Mouse (Mus musculus) hindbrain, postnatal 0 days (tissue): ENCODE results near the gene Plin1. TPM values are rescaled to one million over a fixed set of nuclear protein-coding genes. Genes with fewer than 3 reads are reported as not detected.
A peak's percentile ranks its signal among the peaks of the same experiment; 100 is the strongest.

Experiments used
- ATAC-seq: fragments of 200-750 bp; cut with Nextera tagmentation; 2 replicates; pipeline ENCODE4 v1.8.0; 2017; ENCODE audit warnings: mild to moderate bottlenecking, moderate TSS enrichment, moderate library complexity
- DNase-seq: peaks from one replicate; pipeline ENCODE4 v3.0.0-alpha.2; 2015; ENCODE audit warnings: low spot score
- H3K27ac ChIP-seq: fragments of 300-500 bp; sonication (generic); 2 replicates; pipeline ENCODE4 v1.5.1; 2014; ENCODE audit warnings: mild to moderate bottlenecking
- H3K27me3 ChIP-seq: fragments of 300-500 bp; sonication (generic); 2 replicates; pipeline ENCODE4 v1.6.1; 2014; ENCODE audit warnings: low read length, mixed read lengths; ENCODE audit not compliant: insufficient read depth
- H3K36me3 ChIP-seq: fragments of 300-500 bp; sonication (generic); 2 replicates; pipeline ENCODE4 v1.6.1; 2014; ENCODE audit warnings: low read length, mixed read lengths; ENCODE audit not compliant: insufficient read depth
- H3K4me1 ChIP-seq: fragments of 300-500 bp; sonication (generic); 2 replicates; pipeline ENCODE4 v1.6.1; 2014; ENCODE audit warnings: antibody characterized with exemption, low read length, mixed read lengths; ENCODE audit not compliant: insufficient read depth
- H3K4me2 ChIP-seq: fragments of 300-500 bp; sonication (generic); 2 replicates; pipeline ENCODE4 v1.6.1; 2014; ENCODE audit warnings: low read depth, mild to moderate bottlenecking, low read length, moderate library complexity, mixed read lengths
- H3K4me3 ChIP-seq: fragments of 300-500 bp; sonication (generic); 2 replicates; pipeline ENCODE4 v1.5.1; 2014; ENCODE audit warnings: low read length
- H3K9ac ChIP-seq: fragments of 300-500 bp; sonication (generic); replicated peaks from 2 replicates; pipeline ENCODE4 v1.6.1; 2014; ENCODE audit warnings: mild to moderate bottlenecking, low read length, moderate library complexity, mixed read lengths
- H3K9me3 ChIP-seq: fragments of 300-500 bp; sonication (generic); 2 replicates; pipeline ENCODE4 v1.6.1; 2016; ENCODE audit warnings: low read length, mixed read lengths
- CTCF ChIP-seq: IDR thresholded peaks from 2 replicates; pipeline ENCODE4 v1.5.1; 2016; ENCODE audit warnings: antibody characterized with exemption, control low read depth, low read depth
- WGBS: fragments of 180-500 bp; shearing (Covaris S2); extraction: QIAGEN DNeasy Blood & Tissue Kit; methylation state at CpG from one replicate; pipeline ENCODE4 v1.1.7; 2014; 5-methylcytosine and 5-hydroxymethylcytosine counted together
- polyA plus RNA-seq: library from polyadenylated mRNA; unstranded; fragments of >200 nt; fragmentation: Nextera tagmentation; extraction: Ambion mirVana; gene quantifications from 2 replicates; pipeline ENCODE4 v1.2.1, GENCODE M21; 2015
- total RNA-seq: library from RNA; depleted of rRNA; stranded (reverse); fragments of >200 nt; gene quantifications from 2 replicates; pipeline ENCODE4 v1.2.3, GENCODE M21; 2014

Gene Plin1
- total and polyA plus RNA-seq, 2 experiments from 2014 or later: 0.21 to 0.33 TPM

DNA sequence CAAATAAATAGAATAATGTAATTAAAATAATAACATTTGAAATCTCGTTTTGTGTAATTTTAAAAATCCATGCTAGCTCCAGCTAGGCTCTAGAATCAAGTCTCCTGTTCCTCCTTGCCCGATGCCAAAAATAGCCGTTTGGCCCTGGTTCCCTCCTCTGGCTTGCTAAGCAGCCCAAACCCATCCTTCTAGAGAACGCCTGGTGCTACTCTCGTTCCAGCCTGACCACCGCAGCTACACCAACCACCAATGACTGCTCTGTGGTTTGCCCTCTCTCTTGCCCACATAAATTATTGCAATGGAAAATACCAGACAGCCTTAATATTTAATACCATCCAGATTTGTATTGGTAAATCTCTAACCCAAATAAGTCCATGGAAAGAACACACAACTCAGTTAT, 15.0 kb upstream of the Plin1 start:
- no peaks in the 10 kb centered on the region for H3K9me3 ChIP-seq
- TF ChIP-seq CTCF: no peak
- H3K9ac ChIP-seq: no peak overlapping the region
- no peak overlapping the region for H3K4me3 ChIP-seq
- WGBS: 72% methylated on average over 6 of the region's 6 CpGs
- H3K4me2 ChIP-seq: no peak overlapping the region
- DNase-seq: no peak
- no peaks in the 10 kb centered on the region for H3K36me3 ChIP-seq
- H3K27ac ChIP-seq: no peak overlapping the region
- no peak for ATAC-seq
- H3K4me1 ChIP-seq: peaks cover 5% of the 10 kb centered on the region; the same call in 1 of the 2 replicates
- H3K27me3 ChIP-seq: no peaks in the 10 kb centered on the region

GRCm38 (mm10) chr7:79744585-79744984, 11.9 kb upstream of the Plin1 start:
- H3K36me3 ChIP-seq: no peaks in the 10 kb centered on the region
- no peak for DNase-seq
- no peak for ATAC-seq
- 87% methylated on average over 5 of the region's 5 CpGs for WGBS
- no peak for TF ChIP-seq CTCF
- H3K4me2 ChIP-seq: no peak overlapping the region
- H3K9ac ChIP-seq: no peak overlapping the region
- H3K4me1 ChIP-seq: peaks cover 5% of the 10 kb centered on the region; the same call in 1 of the 2 replicates
- no peaks in the 10 kb centered on the region for H3K27me3 ChIP-seq
- H3K27ac ChIP-seq: no peak overlapping the region
- no peaks in the 10 kb centered on the region for H3K9me3 ChIP-seq
- H3K4me3 ChIP-seq: no peak overlapping the region

GRCm38 (mm10) chr7:79744051-79744450, 11.3 kb upstream of the Plin1 start:
- WGBS: 90% methylated on average over 9 of the region's 9 CpGs
- Histone ChIP-seq H3K9me3 (no peaks in the 10 kb centered on the region), H3K4me2 (no peak overlapping the region), H3K4me1 (peaks cover 5% of the 10 kb centered on the region; the same call in 1 of the 2 replicates), H3K4me3 (no peak overlapping the region), H3K36me3 (no peaks in the 10 kb centered on the region), H3K27ac (no peak overlapping the region), H3K27me3 (no peaks in the 10 kb centered on the region), H3K9ac (no peak overlapping the region)
- TF ChIP-seq CTCF: no peak
- no peak for DNase-seq
- ATAC-seq: no peak

GRCm38 (mm10) chr7:79742659-79743536, 10.2 kb upstream of the Plin1 start, which contains the start of the genes Pex11a and Wdr93:
TSS of gene Pex11a (minus strand) at chr7:79743131.
TSS of gene Wdr93 (plus strand) at chr7:79743163.
- H3K9me3 ChIP-seq: no peaks in the 10 kb centered on the region
- peak within 1 kb of the TSS; percentile 65 for H3K4me3 ChIP-seq
- H3K27ac ChIP-seq: no peak within 1 kb of the TSS
- H3K4me2 ChIP-seq: peak within 1 kb of the TSS; percentile 99
- no peak for TF ChIP-seq CTCF
- no peaks in the 10 kb centered on the region for H3K36me3 ChIP-seq
- H3K9ac ChIP-seq: peak within 1 kb of the TSS; percentile 55
- H3K27me3 ChIP-seq: no peaks in the 10 kb centered on the region
- peaks cover 5% of the 10 kb centered on the region; the same call in 1 of the 2 replicates for H3K4me1 ChIP-seq
- DNase-seq (peak; percentile 93), ATAC-seq (peak; percentile 95)
- WGBS: 3% methylated on average over 43 of the region's 46 CpGs

GRCm38 (mm10) chr7:79742277-79742658, 9.6 kb upstream of the Plin1 start:
- Histone ChIP-seq H3K27ac (no peak overlapping the region), H3K4me3 (peak overlapping the region; percentile 65), H3K4me2 (peak overlapping the region; percentile 99), H3K27me3 (no peaks in the 10 kb centered on the region), H3K9ac (peak overlapping the region; percentile 55), H3K36me3 (no peaks in the 10 kb centered on the region), H3K4me1 (peaks cover 5% of the 10 kb centered on the region; the same call in 1 of the 2 replicates), H3K9me3 (no peaks in the 10 kb centered on the region)
- no peak for DNase-seq
- no peak for ATAC-seq
- TF ChIP-seq CTCF: no peak
- 22% methylated on average over 11 of the region's 11 CpGs for WGBS

GRCm38 (mm10) chr7:79740279-79740678, 7.6 kb upstream of the Plin1 start:
- no peak overlapping the region for H3K4me2 ChIP-seq
- 82% methylated on average over 4 of the region's 4 CpGs for WGBS
- H3K9me3 ChIP-seq: no peaks in the 10 kb centered on the region
- H3K4me3 ChIP-seq: no peak overlapping the region
- ATAC-seq: no peak
- H3K27me3 ChIP-seq: no peaks in the 10 kb centered on the region
- no peak overlapping the region for H3K9ac ChIP-seq
- TF ChIP-seq CTCF: no peak
- no peaks in the 10 kb centered on the region for H3K36me3 ChIP-seq
- no peak for DNase-seq
- H3K27ac ChIP-seq: no peak overlapping the region
- H3K4me1 ChIP-seq: peaks cover 5% of the 10 kb centered on the region; the same call in 1 of the 2 replicates

GRCm38 (mm10) chr7:79738913-79739312, 6.2 kb upstream of the Plin1 start:
- H3K4me3 ChIP-seq: no peak overlapping the region
- DNase-seq: no peak
- no peak overlapping the region for H3K27ac ChIP-seq
- no peak for TF ChIP-seq CTCF
- H3K4me1 ChIP-seq: peaks cover 5% of the 10 kb centered on the region; the same call in 1 of the 2 replicates
- no peak overlapping the region for H3K4me2 ChIP-seq
- ATAC-seq: no peak
- WGBS: 94% methylated on average over 2 of the region's 2 CpGs
- H3K36me3 ChIP-seq: no peaks in the 10 kb centered on the region
- H3K9me3 ChIP-seq: no peaks in the 10 kb centered on the region
- H3K9ac ChIP-seq: no peak overlapping the region
- H3K27me3 ChIP-seq: no peaks in the 10 kb centered on the region
